Mouse (Mus musculus) embryonic facial prominence, embryonic 11.5 days (tissue): Measurements from ENCODE around the gene Spata16. TPM values are rescaled to one million over a fixed set of nuclear protein-coding genes. Genes with fewer than 3 reads are reported as not detected.

ENCODE experiments used
- ATAC-seq: fragments of 200-750 bp; cut with Nextera tagmentation; replicated peaks from 2 replicates; pipeline ENCODE4 v1.8.0; 2017; ENCODE audit warnings: low read depth; ENCODE audit not compliant: insufficient number of reproducible peaks, low FRiP score, low TSS enrichment
- DNase-seq: peaks from one replicate; pipeline ENCODE4 v3.0.0-alpha.2; 2015; ENCODE audit warnings: low spot score
- H3K27ac ChIP-seq: fragments of 300-500 bp; sonication (generic); replicated peaks from 2 replicates; pipeline ENCODE4 v1.5.1; 2014; ENCODE audit warnings: mild to moderate bottlenecking, low read depth, low read length, control low read depth
- H3K27me3 ChIP-seq: fragments of 300-500 bp; sonication (generic); 2 replicates; pipeline ENCODE4 v1.6.1; 2014; ENCODE audit warnings: mild to moderate bottlenecking, low read length, moderate library complexity, mixed read lengths; ENCODE audit not compliant: control insufficient read depth, insufficient read depth
- H3K36me3 ChIP-seq: fragments of 300-500 bp; sonication (generic); replicated peaks from 2 replicates; pipeline ENCODE4 v1.6.1; 2014; ENCODE audit warnings: low read depth, mild to moderate bottlenecking, low read length, moderate library complexity, mixed read lengths; ENCODE audit not compliant: control insufficient read depth, insufficient read depth
- H3K4me1 ChIP-seq: fragments of 300-500 bp; sonication (generic); 2 replicates; pipeline ENCODE4 v1.6.1; 2014; ENCODE audit warnings: low read length, mixed read lengths; ENCODE audit not compliant: control insufficient read depth, insufficient read depth
- H3K4me2 ChIP-seq: fragments of 300-500 bp; sonication (generic); 2 replicates; pipeline ENCODE4 v1.6.1; 2014; ENCODE audit warnings: low read depth, mild to moderate bottlenecking, control low read depth, low read length, moderate library complexity
- H3K4me3 ChIP-seq: fragments of 300-500 bp; sonication (generic); 2 replicates; pipeline ENCODE4 v1.5.1; 2014; ENCODE audit warnings: low read depth, low read length, control low read depth
- H3K9ac ChIP-seq: fragments of 300-500 bp; sonication (generic); replicated peaks from 2 replicates; pipeline ENCODE4 v1.6.1; 2014; ENCODE audit warnings: mild to moderate bottlenecking, control low read depth, low read length
- H3K9me3 ChIP-seq: fragments of 300-500 bp; sonication (generic); replicated peaks from 2 replicates; pipeline ENCODE4 v1.6.1; 2016; ENCODE audit warnings: mild to moderate bottlenecking, low read length, inconsistent platforms, mixed read lengths; ENCODE audit not compliant: control insufficient read depth
- WGBS: fragments of 180-500 bp; shearing (Covaris S2); extraction: QIAGEN DNeasy Blood & Tissue Kit; methylation state at CpG from one replicate; pipeline ENCODE4 v1.1.7; 2014; 5-methylcytosine and 5-hydroxymethylcytosine counted together
- polyA plus RNA-seq: library from polyadenylated mRNA; unstranded; fragments of >200 nt; fragmentation: Nextera tagmentation; extraction: Ambion mirVana; gene quantifications from 2 replicates; pipeline ENCODE4 v1.2.1, GENCODE M21; 2014

Spata16 gene
- polyA plus RNA-seq: not detected in 2 replicates

GRCm38 (mm10) chr3:26637402-26637801, at the start of gene Spata16:
TSS of gene Spata16 (plus strand) at chr3:26637620.
- no peaks in the 10 kb centered on the region for H3K4me1 ChIP-seq
- 66% methylated on average over 11 of the region's 11 CpGs for WGBS
- no peak for ATAC-seq

GRCm38 (mm10) chr3:26604861-26605260, 32.6 kb upstream of the Spata16 start:
- Histone ChIP-seq H3K36me3 (no peaks in the 10 kb centered on the region), H3K4me2 (no peak overlapping the region), H3K4me3 (no peak overlapping the region), H3K27ac (no peak overlapping the region), H3K9ac (no peak overlapping the region), H3K27me3 (no peaks in the 10 kb centered on the region), H3K4me1 (no peaks in the 10 kb centered on the region), H3K9me3 (no peaks in the 10 kb centered on the region)
- DNase-seq (no peak), ATAC-seq (no peak)
- 71% methylated on average over 1 of the region's 1 CpGs for WGBS

More at GRCm38 (mm10) chr3:26637402-26637801, at the start of gene Spata16:
- Histone ChIP-seq H3K9me3 (no peaks in the 10 kb centered on the region), H3K27me3 (no peaks in the 10 kb centered on the region), H3K4me2 (no peak within 1 kb of the TSS), H3K27ac (no peak within 1 kb of the TSS), H3K4me3 (no peak within 1 kb of the TSS), H3K9ac (no peak within 1 kb of the TSS), H3K36me3 (no peaks in the 10 kb centered on the region)
- no peak for DNase-seq

- H3K27ac ChIP-seq: no peak overlapping the region
- H3K9me3 ChIP-seq: no peaks in the 10 kb centered on the region
- DNase-seq: no peak
- no peak overlapping the region for H3K4me3 ChIP-seq
- 88% methylated on average over 5 of the region's 5 CpGs for WGBS
- H3K36me3 ChIP-seq: no peaks in the 10 kb centered on the region
- no peaks in the 10 kb centered on the region for H3K27me3 ChIP-seq
- H3K4me1 ChIP-seq: no peaks in the 10 kb centered on the region
- no peak overlapping the region for H3K9ac ChIP-seq
- H3K4me2 ChIP-seq: no peak overlapping the region
- ATAC-seq: no peak
Measured at GRCm38 (mm10) chr3:26608531-26608930, 28.9 kb upstream of the Spata16 start.

- Histone ChIP-seq H3K9ac (no peak overlapping the region), H3K9me3 (no peaks in the 10 kb centered on the region), H3K27me3 (no peaks in the 10 kb centered on the region), H3K4me1 (no peaks in the 10 kb centered on the region), H3K4me2 (no peak overlapping the region), H3K27ac (no peak overlapping the region), H3K4me3 (no peak overlapping the region), H3K36me3 (no peaks in the 10 kb centered on the region)
- ATAC-seq (no peak), DNase-seq (peak; percentile 36)
- WGBS: 77% methylated on average over 9 of the region's 9 CpGs
Measured at GRCm38 (mm10) chr3:26639214-26639613, 1.8 kb downstream of the Spata16 start.

GRCm38 (mm10) chr3:26639851-26640250, 2.4 kb downstream of the Spata16 start:
- Histone ChIP-seq H3K4me1 (no peaks in the 10 kb centered on the region), H3K9me3 (no peaks in the 10 kb centered on the region), H3K27ac (no peak overlapping the region), H3K27me3 (no peaks in the 10 kb centered on the region), H3K9ac (no peak overlapping the region), H3K36me3 (no peaks in the 10 kb centered on the region), H3K4me2 (no peak overlapping the region), H3K4me3 (no peak overlapping the region)
- ATAC-seq (no peak), DNase-seq (no peak)
- WGBS: 81% methylated on average over 8 of the region's 8 CpGs

- Histone ChIP-seq H3K4me1 (no peaks in the 10 kb centered on the region), H3K9me3 (no peaks in the 10 kb centered on the region), H3K27me3 (no peaks in the 10 kb centered on the region), H3K9ac (no peak overlapping the region), H3K4me2 (no peak overlapping the region), H3K4me3 (no peak overlapping the region), H3K36me3 (no peaks in the 10 kb centered on the region), H3K27ac (no peak overlapping the region)
- DNase-seq (no peak), ATAC-seq (peak; percentile 34; the same call in 1 of the 2 replicates)
- WGBS: 72% methylated on average over 8 of the region's 8 CpGs
Measured at GRCm38 (mm10) chr3:26640321-26641075, 3.1 kb downstream of the Spata16 start.

- WGBS: 72% methylated on average over 15 of the region's 15 CpGs
- Histone ChIP-seq H3K9ac (no peak overlapping the region), H3K36me3 (no peaks in the 10 kb centered on the region), H3K9me3 (no peaks in the 10 kb centered on the region), H3K27me3 (no peaks in the 10 kb centered on the region), H3K4me2 (no peak overlapping the region), H3K4me1 (no peaks in the 10 kb centered on the region), H3K4me3 (no peak overlapping the region), H3K27ac (no peak overlapping the region)
- ATAC-seq (peak; percentile 85), DNase-seq (peak; percentile 29)
Measured at GRCm38 (mm10) chr3:26641351-26642249, 4.2 kb downstream of the Spata16 start.

- no peaks in the 10 kb centered on the region for H3K4me1 ChIP-seq
- no peak overlapping the region for H3K27ac ChIP-seq
- DNase-seq (no peak), ATAC-seq (no peak)
- H3K4me2 ChIP-seq: no peak overlapping the region
- H3K9me3 ChIP-seq: no peaks in the 10 kb centered on the region
- 91% methylated on average over 1 of the region's 1 CpGs for WGBS
- no peaks in the 10 kb centered on the region for H3K27me3 ChIP-seq
- H3K36me3 ChIP-seq: no peaks in the 10 kb centered on the region
- H3K9ac ChIP-seq: no peak overlapping the region
- H3K4me3 ChIP-seq: no peak overlapping the region
Measured at GRCm38 (mm10) chr3:26644136-26644535, 6.7 kb downstream of the Spata16 start.
